8 mouse cellular contexts compared by ENCODE assay signal in genomic region chr11:75654471-75655390, GRCm38 (mm10). TPM values are rescaled to one million over a fixed set of nuclear protein-coding genes. Genes with fewer than 3 reads are reported as not detected.
DNase-seq lines count a peak whose midpoint lies in the region; ATAC-seq and TF ChIP-seq lines count a peak whose summit lies in the region.

No protein-coding gene starts in this region.

- no peak for TF ChIP-seq POLR2A in thymus, adult 2 months (IDR thresholded peaks at IDR 0.05; ENCODE audit: control insufficient read depth, extremely low read depth, insufficient read depth, low read length, poor library complexity)

- DNase-seq in embryo, embryonic 9.5 days (ENCODE audit: extremely low spot score): peak; percentile 14
- no peak for DNase-seq in embryo, embryonic 11 days
- peak; percentile 89 for DNase-seq in MEL-GATA-1-ER (ENCODE audit: extremely low read depth, low read depth)
- no peak for DNase-seq in forebrain, postnatal 0 days
- DNase-seq in limb, embryonic 11.5 days (ENCODE audit: low spot score): peak; percentile 35
- DNase-seq in thymus, adult 2 months: peak; percentile 65
- no peak for DNase-seq in urinary bladder, postnatal 36 days (ENCODE audit: low spot score in 2 of 2)

- H3K27me3 ChIP-seq in forebrain, postnatal 0 days (ENCODE audit: insufficient read depth, low read length): no peaks in the 10 kb centered on the region
- H3K27me3 ChIP-seq in limb, embryonic 11.5 days (ENCODE audit: control insufficient read depth, insufficient read depth, low read length): peaks cover 21% of the 10 kb centered on the region
- H3K27me3 ChIP-seq in midbrain, embryonic 13.5 days: peaks cover 59% of the 10 kb centered on the region
- no peaks in the 10 kb centered on the region for H3K27me3 ChIP-seq in thymus, adult 2 months (ENCODE audit: control insufficient read depth, insufficient read depth, low read length)

- H3K9me3 ChIP-seq in forebrain, postnatal 0 days (ENCODE audit: low read length): no peaks in the 10 kb centered on the region
- H3K9me3 ChIP-seq in limb, embryonic 11.5 days (ENCODE audit: control insufficient read depth, low read length): no peaks in the 10 kb centered on the region
- no peaks in the 10 kb centered on the region for H3K9me3 ChIP-seq in midbrain, embryonic 13.5 days

- no peak for ATAC-seq in forebrain, postnatal 0 days
- ATAC-seq in limb, embryonic 11.5 days (ENCODE audit: insufficient number of reproducible peaks, low FRiP score, low TSS enrichment, low read depth): no peak
- no peak for ATAC-seq in midbrain, embryonic 13.5 days

- no peaks in the 10 kb centered on the region; the same call in 1 of the 2 replicates for H3K36me3 ChIP-seq in forebrain, postnatal 0 days (ENCODE audit: insufficient read depth)
- no peaks in the 10 kb centered on the region for H3K36me3 ChIP-seq in limb, embryonic 11.5 days (ENCODE audit: control insufficient read depth, insufficient read depth, low read length)
- no peaks in the 10 kb centered on the region for H3K36me3 ChIP-seq in midbrain, embryonic 13.5 days
- 0 out of 2 replicates have a peak, but pooled peaks cover 3% of the 10 kb centered on the region for H3K36me3 ChIP-seq in thymus, adult 2 months (ENCODE audit: control insufficient read depth, insufficient read depth, low read length)

- H3K4me3 ChIP-seq in forebrain, postnatal 0 days (ENCODE audit: low read depth, low read length): peak overlapping the region; percentile 38
- peak overlapping the region; percentile 49 for H3K4me3 ChIP-seq in limb, embryonic 11.5 days (ENCODE audit: low read depth, low read length)
- peak overlapping the region; percentile 62 for H3K4me3 ChIP-seq in midbrain, embryonic 13.5 days (replicated peaks)
- peak overlapping the region; percentile 57 for H3K4me3 ChIP-seq in thymus, adult 2 months (ENCODE audit: control insufficient read depth, insufficient read depth, low read length)

- no peak overlapping the region; the same call in 1 of the 2 replicates for H3K27ac ChIP-seq in forebrain, postnatal 0 days (ENCODE audit: low read depth, low read length)
- no peak overlapping the region; the same call in 1 of the 2 replicates for H3K27ac ChIP-seq in limb, embryonic 11.5 days (replicated peaks; ENCODE audit: low read depth, low read length)
- H3K27ac ChIP-seq in midbrain, embryonic 13.5 days: no peak overlapping the region
- peak overlapping the region; percentile 48; the same call in 1 of the 2 replicates for H3K27ac ChIP-seq in thymus, adult 2 months (ENCODE audit: control insufficient read depth, insufficient read depth, low read length)

- 49% methylated on average over 25 of the region's 25 CpGs for WGBS in forebrain, postnatal 0 days
- 39% methylated on average over 25 of the region's 25 CpGs for WGBS in limb, embryonic 11.5 days
- WGBS in midbrain, embryonic 13.5 days: 38% methylated on average over 25 of the region's 25 CpGs
- WGBS in thymus, adult 2 months: 40% methylated on average over 25 of the region's 25 CpGs

- peaks cover 14% of the 10 kb centered on the region for H3K4me1 ChIP-seq in forebrain, postnatal 0 days (ENCODE audit: insufficient read depth)
- peaks cover 16% of the 10 kb centered on the region for H3K4me1 ChIP-seq in limb, embryonic 11.5 days (ENCODE audit: control insufficient read depth, insufficient read depth, low read length)
- H3K4me1 ChIP-seq in midbrain, embryonic 13.5 days (replicated peaks): peaks cover 51% of the 10 kb centered on the region
- H3K4me1 ChIP-seq in thymus, adult 2 months (replicated peaks; ENCODE audit: control insufficient read depth, insufficient read depth, low read length): peaks cover 63% of the 10 kb centered on the region

- peak overlapping the region; percentile 47; the same call in 1 of the 2 replicates for H3K9ac ChIP-seq in forebrain, postnatal 0 days
- H3K9ac ChIP-seq in limb, embryonic 11.5 days (ENCODE audit: low read length): no peak overlapping the region
- 0 out of 2 replicates have a peak overlapping the region, but pooled peaks have one; percentile 44 for H3K9ac ChIP-seq in midbrain, embryonic 13.5 days (replicated peaks)

- peak overlapping the region; percentile 87 for H3K4me2 ChIP-seq in forebrain, postnatal 0 days (ENCODE audit: low read depth)
- peak overlapping the region; percentile 92 for H3K4me2 ChIP-seq in limb, embryonic 11.5 days (ENCODE audit: low read depth, severe bottlenecking)
- H3K4me2 ChIP-seq in midbrain, embryonic 13.5 days (replicated peaks): peak overlapping the region; percentile 97

- no peak for TF ChIP-seq CTCF in forebrain, postnatal 0 days (IDR thresholded peaks at IDR 0.05; ENCODE audit: low read depth)
- TF ChIP-seq CTCF in thymus, adult 2 months (IDR thresholded peaks at IDR 0.05; ENCODE audit: borderline replicate concordance, control insufficient read depth, extremely low read depth, insufficient read depth, low read length, poor library complexity): no peak

RNA-seq across cellular contexts. Expression of gene Myo1c, which starts 4.4 kb away (rescaled TPM):
- total RNA-seq in forebrain, postnatal 0 days (2014; rRNA removed): 17.5 and 21.0 TPM in 2 replicates
- polyA plus RNA-seq in forebrain, postnatal 0 days (2015; fragmentation: Nextera tagmentation; extraction: Ambion mirVana): 6.5 and 8.2 TPM in 2 replicates
- 12.8 and 15.8 TPM in 2 replicates for polyA plus RNA-seq in limb, embryonic 11.5 days (2014; fragmentation: Nextera tagmentation; extraction: Ambion mirVana)
- 6.5 and 7.6 TPM in 2 replicates for polyA plus RNA-seq in midbrain, embryonic 13.5 days (2015; fragmentation: Nextera tagmentation; extraction: Ambion mirVana)
- polyA plus RNA-seq in thymus, adult 2 months (2012; rRNA removed): 78.0 and 90.2 TPM in 2 replicates

RNA-seq across cellular contexts. Expression of gene Inpp5k, which starts 23.9 kb away (rescaled TPM):
- total RNA-seq in forebrain, postnatal 0 days (2014; rRNA removed): 52.4 and 57.4 TPM in 2 replicates
- polyA plus RNA-seq in forebrain, postnatal 0 days (2015; fragmentation: Nextera tagmentation; extraction: Ambion mirVana): 50.2 and 50.7 TPM in 2 replicates
- polyA plus RNA-seq in limb, embryonic 11.5 days (2014; fragmentation: Nextera tagmentation; extraction: Ambion mirVana): 14.9 and 18.5 TPM in 2 replicates
- 41.9 and 43.4 TPM in 2 replicates for polyA plus RNA-seq in midbrain, embryonic 13.5 days (2015; fragmentation: Nextera tagmentation; extraction: Ambion mirVana)
- 149 and 164 TPM in 2 replicates for polyA plus RNA-seq in thymus, adult 2 months (2012; rRNA removed)

RNA-seq across cellular contexts. Expression of gene Crk, which starts 24.3 kb away (rescaled TPM):
- total RNA-seq in forebrain, postnatal 0 days (2014; rRNA removed): 88.7 and 89.8 TPM in 2 replicates
- polyA plus RNA-seq in forebrain, postnatal 0 days (2015; fragmentation: Nextera tagmentation; extraction: Ambion mirVana): 90.9 and 93.4 TPM in 2 replicates
- 107 and 110 TPM in 2 replicates for polyA plus RNA-seq in limb, embryonic 11.5 days (2014; fragmentation: Nextera tagmentation; extraction: Ambion mirVana)
- 129 and 130 TPM in 2 replicates for polyA plus RNA-seq in midbrain, embryonic 13.5 days (2015; fragmentation: Nextera tagmentation; extraction: Ambion mirVana)
- polyA plus RNA-seq in thymus, adult 2 months (2012; rRNA removed): 46.7 and 85.4 TPM in 2 replicates

Comparison
In these comparisons a context has a peak if more than half of its experiments do, and no peak if none do; other contexts are left out.
1. DNase-seq: peak in embryo, embryonic 9.5 days (single experiment), MEL-GATA-1-ER (single experiment), limb, embryonic 11.5 days (single experiment) and thymus, adult 2 months (single experiment); none in embryo, embryonic 11 days (single experiment), forebrain, postnatal 0 days (single experiment) and urinary bladder, postnatal 36 days (0 of 2).
2. Peak in every context shown above with its lines, with median percentiles within 50 percentile points of each other: H3K4me2 ChIP-seq and H3K4me3 ChIP-seq.